ENCODE assay signal across 14 mouse cellular contexts in genomic region chr14:39265121-39265520, GRCm38 (mm10).
"Had no signal": no experiment of that assay in that cellular context is flagged by ENCODE, and none has a peak within 500 bp of the region (broad histone marks: within the 10 kb centered on the region; RNA-seq: fewer than 3 reads in every experiment).

No protein-coding gene starts in this region.

- H3K27ac ChIP-seq: neural tube, embryonic 15.5 days; stomach, embryonic 15.5 days; stomach, postnatal 0 days had no signal

- H3K27me3 ChIP-seq: neural tube, embryonic 15.5 days; stomach, embryonic 15.5 days had no signal

- H3K4me1 ChIP-seq: neural tube, embryonic 15.5 days; stomach, embryonic 15.5 days had no signal

- H3K36me3 ChIP-seq: neural tube, embryonic 15.5 days; stomach, embryonic 15.5 days had no signal

- H3K9ac ChIP-seq: neural tube, embryonic 15.5 days; stomach, embryonic 15.5 days had no signal

- H3K4me2 ChIP-seq: neural tube, embryonic 15.5 days; stomach, embryonic 15.5 days had no signal

- H3K4me3 ChIP-seq: neural tube, embryonic 15.5 days; stomach, embryonic 15.5 days had no signal

- DNase-seq: retina, postnatal 1 day; right cerebral cortex, postnatal 14 days; right cerebral cortex, postnatal 25 days; right cerebral cortex, postnatal 4 days; spleen, adult 18-20 months; thymus, adult 18-20 months; thymus, adult 2 months; thymus, postnatal 14 days; thymus, postnatal 25 days; thymus, postnatal 36 days; thymus, postnatal 4 days had no signal

- H3K9me3 ChIP-seq: neural tube, embryonic 15.5 days; stomach, embryonic 15.5 days had no signal
